24 mouse cellular contexts compared by ENCODE assay signal in genomic region chr16:92815195-92815527, GRCm38 (mm10). TPM values are rescaled to one million over a fixed set of nuclear protein-coding genes. Genes with fewer than 3 reads are reported as not detected.
DNase-seq lines count a peak whose midpoint lies in the region; TF ChIP-seq lines count a peak whose summit lies in the region.
"Had no signal": no experiment of that assay in that cellular context is flagged by ENCODE, and none has a peak within 500 bp of the region (broad histone marks: within the 10 kb centered on the region; RNA-seq: fewer than 3 reads in every experiment).

No protein-coding gene starts in this region.

- no peaks in the 10 kb centered on the region for H3K9me3 ChIP-seq in MEL (replicated peaks; ENCODE audit: insufficient read depth, low read length)
- H3K9me3 ChIP-seq: embryonic facial prominence, embryonic 12.5 days; embryonic facial prominence, embryonic 15.5 days; heart, embryonic 10.5 days; heart, embryonic 13.5 days had no signal

- TF ChIP-seq RAD21 in MEL (IDR thresholded peaks at IDR 0.05; ENCODE audit: low read depth, low read length) = no peak

- no peak for TF ChIP-seq POLR2A in MEL (IDR thresholded peaks at IDR 0.05; ENCODE audit: control insufficient read depth in 1 of 2, insufficient read depth in 1 of 2, low read depth in 1 of 2, low read length in 2 of 2, poor library complexity in 1 of 2)

- no peak overlapping the region for H3K9ac ChIP-seq in MEL (ENCODE audit: control insufficient read depth, low read depth, low read length, poor library complexity, severe bottlenecking)
- H3K9ac ChIP-seq: embryonic facial prominence, embryonic 12.5 days; embryonic facial prominence, embryonic 15.5 days; forebrain, postnatal 0 days; heart, embryonic 13.5 days; hindbrain, embryonic 14.5 days had no signal

- H3K27ac ChIP-seq in MEL (ENCODE audit: control insufficient read depth, low read depth, low read length) = peak overlapping the region; percentile 9; the same call in 1 of the 2 replicates
- H3K27ac ChIP-seq: embryonic facial prominence, embryonic 12.5 days; embryonic facial prominence, embryonic 15.5 days; heart, embryonic 10.5 days; heart, embryonic 13.5 days; hindbrain, embryonic 14.5 days; hindbrain, postnatal 0 days had no signal

- TF ChIP-seq CTCF in MEL (IDR thresholded peaks at IDR 0.05 in 2 of 3, conservative IDR thresholded peaks at IDR 0.05 in 1 of 3; ENCODE audit: control insufficient read depth in 1 of 3, insufficient read depth in 1 of 3, low read depth in 2 of 3, low read length in 3 of 3, poor library complexity in 1 of 3, severe bottlenecking in 1 of 3) = no peak

- H3K36me3 ChIP-seq in MEL (ENCODE audit: control insufficient read depth in 1 of 2, insufficient read depth in 2 of 2, low read length in 2 of 2) = peaks cover 28 to 71% of the 10 kb centered on the region in 2 experiments
- H3K36me3 ChIP-seq: embryonic facial prominence, embryonic 12.5 days; embryonic facial prominence, embryonic 15.5 days; heart, embryonic 10.5 days; heart, embryonic 13.5 days had no signal

- peaks cover 78% of the 10 kb centered on the region for H3K79me2 ChIP-seq in MEL (ENCODE audit: control insufficient read depth, insufficient read depth, low read length, poor library complexity)

- TF ChIP-seq EP300 in MEL (IDR thresholded peaks at IDR 0.05; ENCODE audit: low read depth in 1 of 2, low read length in 2 of 2) = no peak

- no peak overlapping the region for H3K4me3 ChIP-seq in MEL (ENCODE audit: control insufficient read depth in 1 of 2, insufficient read depth in 1 of 2, low read depth in 2 of 2, low read length in 2 of 2)
- H3K4me3 ChIP-seq: embryonic facial prominence, embryonic 12.5 days; embryonic facial prominence, embryonic 15.5 days; heart, embryonic 10.5 days; heart, embryonic 13.5 days had no signal

- peak; percentile 50 for DNase-seq in CD4-positive helper T cell, adult 2 months (ENCODE audit: low read depth, low spot score)
- DNase-seq in CD4-positive, CD25-positive, alpha-beta regulatory T cell, adult 2 months (ENCODE audit: low read depth, low spot score) = peak; percentile 51
- no peak for DNase-seq in MEL (ENCODE audit: low read depth, low spot score)
- DNase-seq in heart, adult 9 months (ENCODE audit: low spot score in 2 of 2) = no peak
- DNase-seq in c-Kit-positive CD71-positive TER-119-positive erythroid progenitor cells, embryonic 14.5 days (ENCODE audit: low spot score) = no peak
- DNase-seq in cerebellum, adult 11-12 months = no peak
- DNase-seq: adrenal gland, adult 2 months; adrenal gland, postnatal 14 days; cerebellum, adult 18-20 months; cerebellum, adult 9-11 months; cerebellum, postnatal 25 days; forebrain, postnatal 0 days; gastrocnemius, postnatal 25 days; heart, adult 18-20 months; heart, postnatal 14 days; heart, postnatal 4 days; kidney, adult 11 months had no signal

- H3K4me1 ChIP-seq in MEL (ENCODE audit: control insufficient read depth in 1 of 2, insufficient read depth in 2 of 2, low read length in 2 of 2) = peaks cover 21 to 58% of the 10 kb centered on the region in 2 experiments

- no peaks in the 10 kb centered on the region for H3K27me3 ChIP-seq in MEL (ENCODE audit: control insufficient read depth in 1 of 2, insufficient read depth in 2 of 2, low read length in 2 of 2)
- H3K27me3 ChIP-seq: embryonic facial prominence, embryonic 12.5 days; embryonic facial prominence, embryonic 15.5 days; Patski had no signal

TF ChIP-seq in MEL, 35 proteins besides CTCF, POLR2A, EP300 and RAD21:
- TF ChIP-seq HCFC1 (IDR thresholded peaks at IDR 0.05; ENCODE audit: low read depth, low read length) = no peak
- no peak for TF ChIP-seq UBTF (IDR thresholded peaks at IDR 0.05; ENCODE audit: borderline replicate concordance, insufficient read depth, low read depth, low read length)
- no peak for TF ChIP-seq JUND (IDR thresholded peaks at IDR 0.05; ENCODE audit: low read depth, low read length)
- TF ChIP-seq CHD1 (IDR thresholded peaks at IDR 0.05; ENCODE audit: low read depth, low read length) = no peak
- no peak for TF ChIP-seq TBP (IDR thresholded peaks at IDR 0.05; ENCODE audit: low read depth, low read length)
- TF ChIP-seq BHLHE40 (IDR thresholded peaks at IDR 0.05; ENCODE audit: borderline replicate concordance, low read depth, low read length) = no peak
- no peak for TF ChIP-seq GABPA (IDR thresholded peaks at IDR 0.05; ENCODE audit: low read depth, low read length)
- TF ChIP-seq ZC3H11A (IDR thresholded peaks at IDR 0.05; ENCODE audit: low read depth, low read length) = no peak
- no peak for TF ChIP-seq ELF1 (IDR thresholded peaks at IDR 0.05; ENCODE audit: low read depth, low read length)

RNA-seq across cellular contexts. Expression of gene Runx1, which starts 10.8 kb away (rescaled TPM):
- total RNA-seq in MEL (2012; rRNA removed) = 14.3 and 17.1 TPM in 2 replicates
- polyA plus RNA-seq in MEL (2012; ENCODE audit: insufficient read depth in 1 of 2, insufficient read length in 2 of 2, low read depth in 1 of 2, low replicate concordance in 2 of 2, missing spikeins in 1 of 2) = 10 to 100 TPM in 1 of 2 experiments, not detected in 1; 23.5 TPM

Comparison
In these comparisons a context has a peak if more than half of its experiments do, and no peak if none do; other contexts are left out.
1. DNase-seq: peak in CD4-positive helper T cell, adult 2 months (single experiment) and CD4-positive, CD25-positive, alpha-beta regulatory T cell, adult 2 months (single experiment); none in MEL (single experiment), heart, adult 9 months (0 of 2), c-Kit-positive CD71-positive TER-119-positive erythroid progenitor cells, embryonic 14.5 days (single experiment) and cerebellum, adult 11-12 months (single experiment).